In the genomic region with DNA sequence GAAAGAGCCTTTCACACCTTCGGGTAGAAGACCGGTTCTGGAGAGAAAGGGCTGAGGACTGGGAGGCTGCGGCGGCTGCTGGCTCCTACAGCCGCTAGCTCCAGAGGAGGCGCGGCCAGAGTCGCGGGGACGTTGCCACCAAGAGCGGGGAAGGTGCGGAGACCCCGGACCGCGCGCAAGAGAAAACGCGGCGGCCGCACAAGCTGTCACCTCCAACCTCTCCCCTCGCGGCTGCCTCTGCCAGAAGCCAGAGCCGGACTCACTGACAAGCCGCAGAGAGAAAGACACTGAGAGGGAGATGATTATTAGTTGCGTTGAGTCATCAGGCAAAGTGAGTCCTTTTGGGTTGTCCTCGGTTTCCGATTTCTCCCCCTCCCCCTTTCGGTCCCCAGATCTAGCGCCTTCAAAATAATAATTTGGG, we compare ENCODE assay signal across 8 mouse cellular contexts. TPM values are rescaled to one million over a fixed set of nuclear protein-coding genes. Genes with fewer than 3 reads are reported as not detected.
DNase-seq lines count a peak whose midpoint lies in the region; ATAC-seq and TF ChIP-seq lines count a peak whose summit lies in the region.

No protein-coding gene starts in this region.

- peaks cover 22% of the 10 kb centered on the region for H3K4me1 ChIP-seq in lung, embryonic 16.5 days (replicated peaks; ENCODE audit: control insufficient read depth, insufficient read depth, low read length)
- H3K4me1 ChIP-seq in cortical plate, adult 2 months (ENCODE audit: control insufficient read depth, insufficient read depth, low read length) = no peaks in the 10 kb centered on the region
- H3K4me1 ChIP-seq in hindbrain, embryonic 15.5 days (replicated peaks) = peaks cover 45% of the 10 kb centered on the region
- peaks cover 22% of the 10 kb centered on the region for H3K4me1 ChIP-seq in midbrain, embryonic 11.5 days (ENCODE audit: control insufficient read depth, insufficient read depth, low read length)

- WGBS in lung, embryonic 16.5 days = under 1% methylated on average over 27 of the region's 29 CpGs
- under 1% methylated on average over 29 of the region's 29 CpGs for WGBS in hindbrain, embryonic 15.5 days
- WGBS in midbrain, embryonic 11.5 days = under 1% methylated on average over 29 of the region's 29 CpGs

- H3K27me3 ChIP-seq in lung, embryonic 16.5 days (ENCODE audit: control insufficient read depth, insufficient read depth, low read depth, low read length) = peaks cover 45% of the 10 kb centered on the region
- H3K27me3 ChIP-seq in hindbrain, embryonic 15.5 days = peaks cover 46% of the 10 kb centered on the region
- peaks cover 55% of the 10 kb centered on the region for H3K27me3 ChIP-seq in midbrain, embryonic 11.5 days (ENCODE audit: control insufficient read depth, insufficient read depth, low read length)

- no peaks in the 10 kb centered on the region for H3K9me3 ChIP-seq in lung, embryonic 16.5 days (ENCODE audit: control insufficient read depth, low read length)
- no peaks in the 10 kb centered on the region for H3K9me3 ChIP-seq in hindbrain, embryonic 15.5 days
- no peaks in the 10 kb centered on the region for H3K9me3 ChIP-seq in midbrain, embryonic 11.5 days (ENCODE audit: control insufficient read depth, low read length)

- no peak overlapping the region for H3K27ac ChIP-seq in lung, embryonic 16.5 days (ENCODE audit: low read length)
- H3K27ac ChIP-seq in cortical plate, adult 2 months (ENCODE audit: insufficient read depth, low read length) = peak overlapping the region; percentile 98
- no peak overlapping the region for H3K27ac ChIP-seq in hindbrain, embryonic 15.5 days (replicated peaks)
- no peak overlapping the region for H3K27ac ChIP-seq in midbrain, embryonic 11.5 days (ENCODE audit: low read depth, low read length)

- peak overlapping the region; percentile 99 for H3K4me2 ChIP-seq in lung, embryonic 16.5 days (ENCODE audit: low read depth, low read length)
- H3K4me2 ChIP-seq in hindbrain, embryonic 15.5 days = peak overlapping the region; percentile 100
- peak overlapping the region; percentile 79 for H3K4me2 ChIP-seq in midbrain, embryonic 11.5 days

- TF ChIP-seq CTCF in cortical plate, adult 2 months (IDR thresholded peaks at IDR 0.05; ENCODE audit: extremely low read depth, insufficient read depth, low read length) = no peak

- no peak for ATAC-seq in lung, embryonic 16.5 days (ENCODE audit: low read depth)
- ATAC-seq in hindbrain, embryonic 15.5 days (ENCODE audit: low FRiP score, low read depth) = peak; percentile 33; the same call in 1 of the 2 replicates
- ATAC-seq in midbrain, embryonic 11.5 days (ENCODE audit: low FRiP score) = peak; percentile 1; the same call in 1 of the 2 replicates
- no peak for ATAC-seq in megakaryocyte progenitor cell, adult 5-6 weeks (replicated peaks; ENCODE audit: poor library complexity)
- ATAC-seq in erythroid progenitor cell, adult 5-6 weeks (replicated peaks; ENCODE audit: low FRiP score, poor library complexity, severe bottlenecking) = no peak

- H3K36me3 ChIP-seq in lung, embryonic 16.5 days (ENCODE audit: control insufficient read depth, insufficient read depth, low read length) = no peaks in the 10 kb centered on the region
- no peaks in the 10 kb centered on the region for H3K36me3 ChIP-seq in hindbrain, embryonic 15.5 days
- no peaks in the 10 kb centered on the region for H3K36me3 ChIP-seq in midbrain, embryonic 11.5 days (ENCODE audit: control insufficient read depth, insufficient read depth, low read length)

- no peak for DNase-seq in lung, postnatal 14 days
- DNase-seq in midbrain, embryonic 11.5 days (ENCODE audit: low spot score, missing footprints) = peak; percentile 92
- DNase-seq in right cerebral cortex, adult 2 months (ENCODE audit: low spot score in 2 of 2) = no peak

- H3K4me3 ChIP-seq in lung, embryonic 16.5 days (ENCODE audit: low read length) = peak overlapping the region; percentile 80
- H3K4me3 ChIP-seq in cortical plate, adult 2 months (ENCODE audit: insufficient read depth, low read length) = peak overlapping the region; percentile 74
- peak overlapping the region; percentile 74 for H3K4me3 ChIP-seq in hindbrain, embryonic 15.5 days
- H3K4me3 ChIP-seq in midbrain, embryonic 11.5 days (ENCODE audit: low read depth, low read length) = peak overlapping the region; percentile 73

- no peak for TF ChIP-seq POLR2A in cortical plate, adult 2 months (IDR thresholded peaks at IDR 0.05; ENCODE audit: extremely low read depth, insufficient read depth, low read length)

- peak overlapping the region; percentile 81 for H3K9ac ChIP-seq in lung, embryonic 16.5 days (ENCODE audit: low read length)
- peak overlapping the region; percentile 39; the same call in 1 of the 2 replicates for H3K9ac ChIP-seq in hindbrain, embryonic 15.5 days
- peak overlapping the region; percentile 87 for H3K9ac ChIP-seq in midbrain, embryonic 11.5 days (ENCODE audit: low read length)

RNA-seq across cellular contexts. Expression of gene Satb2, which starts 7.0 kb away (rescaled TPM):
- 0.31 and 0.54 TPM in 2 replicates for polyA plus RNA-seq in lung, embryonic 16.5 days (2015; fragmentation: Nextera tagmentation; extraction: Ambion mirVana)
- 34.5 and 35.4 TPM in 2 replicates for polyA plus RNA-seq in cortical plate, adult 2 months (2012; rRNA removed)
- 0.83 and 1.8 TPM in 2 replicates for polyA plus RNA-seq in hindbrain, embryonic 15.5 days (2015; fragmentation: Nextera tagmentation; extraction: Ambion mirVana)
- 1.2 and 1.5 TPM in 2 replicates for polyA plus RNA-seq in midbrain, embryonic 11.5 days (2014; fragmentation: Nextera tagmentation; extraction: Ambion mirVana)
- total RNA-seq in megakaryocyte progenitor cell, adult 5-6 weeks (2015) = 0.89 and 1.9 TPM in 2 replicates
- total RNA-seq in megakaryocyte progenitor cell, adult 5-6 weeks (2017) = 0.62 and 0.64 TPM in 2 replicates
- total RNA-seq in erythroid progenitor cell, adult 5-6 weeks (2015; ENCODE audit: low replicate concordance) = not detected in 2 replicates
- total RNA-seq in erythroid progenitor cell, adult 5-6 weeks (2017; ENCODE audit: low replicate concordance) = 0.08 TPM in 1 of 2 replicates, not detected in the other

Comparison
In these comparisons a context has a peak if more than half of its experiments do, and no peak if none do; other contexts are left out.
1. ATAC-seq: peak in hindbrain, embryonic 15.5 days (single experiment) and midbrain, embryonic 11.5 days (single experiment); none in lung, embryonic 16.5 days (single experiment), megakaryocyte progenitor cell, adult 5-6 weeks (single experiment) and erythroid progenitor cell, adult 5-6 weeks (single experiment).
2. RNA of gene Satb2, which starts 7.0 kb away (polyA plus RNA-seq): 34.5 to 35.4 TPM in cortical plate, adult 2 months; 0.83 to 1.8 TPM in hindbrain, embryonic 15.5 days, 1.2 to 1.5 TPM in midbrain, embryonic 11.5 days and 0.31 to 0.54 TPM in lung, embryonic 16.5 days; every median in the first group is over 10 times any median in the second.
3. Peak in every context shown above with its lines, with median percentiles within 50 percentile points of each other: H3K4me2 ChIP-seq, H3K4me3 ChIP-seq and H3K9ac ChIP-seq.